Mouse (Mus musculus): ENCODE data around the gene Tmcc3. TPM values are rescaled to one million over a fixed set of nuclear protein-coding genes. Genes with fewer than 3 reads are reported as not detected.
"Not testable (repeated sequence)": the region's sequence is repeated elsewhere in the genome, so short reads cannot be mapped to it uniquely, and the experiment has no call there.

The Tmcc3 gene
- total RNA-seq, 2 experiments from 2014 or later: 18.3 to 18.8 TPM

DNA sequence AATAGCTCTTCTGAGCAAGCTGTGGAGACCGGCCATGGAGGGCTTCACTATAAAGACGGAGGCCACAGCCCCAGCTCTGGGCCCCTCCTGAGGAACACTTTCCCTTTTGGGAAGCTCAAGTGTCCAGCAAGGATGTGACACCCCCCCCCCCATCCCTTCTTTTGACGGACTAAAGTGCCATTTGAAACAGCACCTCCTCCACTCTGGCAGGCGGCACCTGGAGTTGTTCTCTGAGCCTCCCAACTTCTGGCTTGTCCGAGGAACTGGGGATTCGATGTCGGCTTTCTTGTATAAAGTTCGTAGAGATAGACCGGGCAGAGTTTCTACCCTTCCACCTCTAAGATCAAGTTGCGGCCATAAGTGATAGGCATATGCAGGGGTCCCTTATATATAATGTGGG lies 203.8 kb downstream of the Tmcc3 start:
- DNase-seq: no peak

- DNase-seq: no peak
Observed at GRCm38 (mm10) chr10:94519887-94520286, 208.1 kb downstream of the Tmcc3 start.

DNA sequence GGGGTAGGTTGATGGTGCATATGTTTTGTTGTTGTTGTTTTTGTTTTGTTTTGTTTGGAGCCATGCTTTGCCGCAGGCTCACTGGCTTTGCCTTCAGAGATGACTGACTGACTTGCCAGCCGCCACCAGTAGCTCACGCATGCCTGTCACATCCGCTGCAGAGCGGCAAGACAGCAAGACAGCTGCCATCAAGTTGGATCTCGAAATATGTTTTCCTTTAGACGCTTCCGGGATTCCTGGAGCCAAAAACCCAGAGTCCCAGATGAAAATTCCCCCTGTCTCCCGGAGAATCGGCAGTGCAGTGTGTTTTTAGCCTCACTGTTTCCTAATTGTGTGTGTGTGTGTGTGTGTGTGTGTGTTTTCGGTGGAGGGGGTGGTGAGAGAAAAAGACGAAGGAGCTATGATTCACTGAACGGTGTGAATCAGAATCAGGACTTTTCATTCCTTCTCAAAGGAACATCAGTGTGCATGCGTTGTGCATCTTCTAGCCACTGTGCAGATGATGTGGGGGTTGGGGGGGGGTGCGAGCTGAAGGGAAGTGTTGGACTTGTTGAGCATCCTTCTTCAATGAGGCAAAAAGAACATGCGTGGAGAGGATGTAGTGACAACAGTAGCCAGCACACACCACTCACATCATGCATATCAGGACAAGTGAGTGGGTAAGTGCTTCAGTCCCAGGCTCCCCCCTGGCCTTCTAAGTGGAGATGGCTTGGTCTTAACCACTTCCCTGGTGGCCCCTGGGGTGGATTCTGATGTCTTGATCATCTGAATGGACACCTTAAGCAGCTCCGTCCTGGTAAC lies 208.8 kb downstream of the Tmcc3 start:
- no peak for DNase-seq

GRCm38 (mm10) chr10:94521107-94521401 lies 209.3 kb downstream of the Tmcc3 start:
- DNase-seq: no peak

DNA sequence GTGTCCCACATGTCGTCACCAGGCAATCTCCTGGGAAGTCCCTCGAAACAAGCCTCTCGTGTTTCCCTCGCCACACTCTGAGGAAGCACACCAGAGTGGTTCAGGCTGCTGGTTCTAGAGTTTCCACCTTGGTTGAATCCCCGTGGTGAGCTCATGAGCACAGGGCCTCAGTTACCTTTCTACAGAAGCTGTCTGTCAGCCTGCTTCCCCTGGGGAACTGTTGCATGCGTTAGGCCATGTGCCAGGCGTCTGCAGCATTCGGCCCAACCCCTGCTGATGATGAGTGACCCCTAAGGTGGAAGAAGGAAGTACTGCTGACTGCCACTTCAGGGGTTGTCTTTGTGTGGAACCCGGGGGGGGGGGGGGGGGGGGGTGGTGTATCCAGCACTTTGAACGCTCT lies 210.0 kb downstream of the Tmcc3 start:
- DNase-seq: no peak

- DNase-seq: no peak
Observed at GRCm38 (mm10) chr10:94523297-94523696, 211.5 kb downstream of the Tmcc3 start.

DNA sequence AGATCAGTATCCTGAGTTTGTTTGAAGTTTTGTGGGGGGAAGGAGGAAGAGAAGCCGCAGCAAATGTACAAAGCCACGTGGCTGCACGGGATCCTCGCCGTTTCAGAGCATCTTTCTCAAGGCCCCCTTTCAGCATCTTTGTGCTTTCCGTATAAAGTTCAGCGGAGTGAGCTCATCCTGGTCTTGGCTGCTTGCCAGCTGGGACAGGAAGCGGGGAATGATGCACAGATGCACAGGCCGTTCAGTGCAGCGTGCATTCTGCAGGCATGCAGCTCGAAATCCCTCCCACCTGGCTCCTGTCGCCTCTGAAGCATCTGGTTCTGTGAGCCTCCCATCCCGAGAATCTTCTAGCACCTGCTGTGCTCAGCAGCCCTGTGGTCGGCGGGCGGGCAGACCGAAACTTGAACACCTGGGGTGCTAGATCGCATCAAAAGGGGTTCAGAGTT lies 212.0 kb downstream of the Tmcc3 start:
- peak; percentile 62 for DNase-seq

DNA sequence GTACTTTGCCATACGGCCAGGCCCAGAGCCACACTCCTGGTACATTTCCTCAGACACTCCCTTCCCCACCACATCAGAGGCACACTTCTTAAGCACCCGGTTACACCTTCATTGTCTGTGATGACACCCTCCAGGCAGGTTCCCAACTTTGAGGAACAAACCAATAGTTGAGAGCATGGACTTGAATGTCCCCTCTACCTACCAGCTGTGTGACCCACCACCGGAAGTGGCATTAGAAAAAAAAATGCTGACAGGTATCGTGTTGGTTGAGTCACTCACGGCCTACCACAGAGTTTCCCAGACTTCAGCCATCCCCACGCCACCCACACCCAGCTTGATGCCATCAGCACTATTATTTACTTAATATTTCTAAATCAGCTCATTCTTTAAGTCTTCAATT lies 213.2 kb downstream of the Tmcc3 start:
- no peak for DNase-seq

GRCm38 (mm10) chr10:94525784-94526183 lies 214.0 kb downstream of the Tmcc3 start:
- no peak for DNase-seq

- no peak for DNase-seq
Observed at GRCm38 (mm10) chr10:94526834-94527233, 215.1 kb downstream of the Tmcc3 start.

DNA sequence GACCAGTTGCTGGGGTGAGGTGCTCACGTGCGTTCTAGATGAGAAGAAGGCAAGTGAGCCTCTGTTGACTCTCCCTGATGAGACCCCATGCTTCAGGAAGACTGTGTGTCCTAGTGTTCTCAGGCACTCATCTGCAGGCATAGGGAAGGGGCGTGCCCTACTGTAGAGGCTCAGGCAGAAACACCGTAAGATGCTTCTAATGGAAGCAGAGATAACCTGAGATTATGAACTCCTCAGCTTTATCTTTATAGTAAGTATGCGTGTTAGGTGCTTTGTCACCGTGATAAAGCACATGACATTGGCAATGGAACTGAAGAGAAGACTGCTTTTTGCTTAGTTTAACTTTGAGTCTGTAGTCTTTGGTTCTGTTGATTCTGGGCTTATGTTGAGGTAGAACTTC lies 215.5 kb downstream of the Tmcc3 start:
- no peak for DNase-seq

- DNase-seq: no peak
Observed at GRCm38 (mm10) chr10:94530079-94530478, 218.3 kb downstream of the Tmcc3 start.

DNA sequence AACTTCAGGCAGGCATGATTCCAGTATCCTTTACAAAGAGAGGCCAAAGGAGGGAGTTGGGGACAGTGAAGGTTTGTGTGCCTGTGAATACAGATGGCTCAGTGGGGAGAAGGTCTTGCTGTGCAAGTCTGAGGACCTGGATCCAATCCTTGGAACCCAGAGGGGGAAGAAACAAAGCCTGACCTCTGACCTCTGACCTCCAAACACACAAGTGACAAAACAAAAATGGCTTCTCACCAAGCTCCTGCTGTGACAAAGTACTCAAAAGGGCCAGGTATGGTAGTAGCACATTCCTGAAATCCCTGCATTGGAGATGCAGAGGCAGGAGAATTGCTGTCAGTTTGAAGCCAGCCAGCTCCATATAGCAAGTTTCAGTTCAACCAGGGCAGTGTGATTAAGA lies 219.7 kb downstream of the Tmcc3 start:
- DNase-seq: no peak

- no peak for DNase-seq
Observed at GRCm38 (mm10) chr10:94533081-94533724, 221.5 kb downstream of the Tmcc3 start.

DNA sequence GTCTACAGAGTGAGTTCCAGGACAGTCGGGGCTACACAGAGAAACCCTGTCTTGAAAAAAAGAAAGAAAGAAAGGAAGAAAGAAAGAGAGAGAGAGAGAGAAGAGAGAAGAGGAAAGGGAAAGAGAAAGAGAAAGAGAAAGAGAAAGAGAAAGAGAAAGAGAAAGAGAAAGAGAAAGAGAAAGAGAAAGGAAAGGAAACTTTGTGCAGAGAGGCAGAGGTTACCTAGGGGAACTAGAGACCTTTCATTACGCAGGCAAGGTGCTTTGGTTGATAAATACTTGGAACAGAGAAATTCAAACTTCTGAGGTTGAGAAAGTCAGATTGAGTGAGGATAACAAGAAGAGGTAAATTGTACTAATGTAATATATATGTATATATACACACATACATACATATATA lies 226.9 kb downstream of the Tmcc3 start:
- not testable (repeated sequence) for DNase-seq

DNA sequence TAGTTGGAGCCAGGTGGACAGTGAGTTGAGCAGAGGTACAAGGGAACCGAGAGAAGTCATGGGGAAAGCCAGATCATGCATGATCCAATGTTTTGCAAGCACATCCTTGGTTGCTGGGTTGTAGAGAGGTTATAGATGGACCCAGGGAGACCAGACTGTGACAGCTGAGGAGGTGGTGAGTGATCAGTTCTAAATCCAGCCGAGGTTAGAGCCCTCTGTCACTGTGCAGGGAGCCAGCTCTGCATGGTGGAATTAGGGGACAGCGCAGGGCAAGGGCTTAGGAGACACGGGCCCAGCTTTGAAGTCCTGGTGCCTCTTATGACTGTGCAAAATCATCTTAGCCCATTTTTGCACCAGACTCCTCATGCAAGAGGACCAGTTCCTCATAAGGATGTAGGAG lies 228.5 kb downstream of the Tmcc3 start:
- no peak for DNase-seq

DNA sequence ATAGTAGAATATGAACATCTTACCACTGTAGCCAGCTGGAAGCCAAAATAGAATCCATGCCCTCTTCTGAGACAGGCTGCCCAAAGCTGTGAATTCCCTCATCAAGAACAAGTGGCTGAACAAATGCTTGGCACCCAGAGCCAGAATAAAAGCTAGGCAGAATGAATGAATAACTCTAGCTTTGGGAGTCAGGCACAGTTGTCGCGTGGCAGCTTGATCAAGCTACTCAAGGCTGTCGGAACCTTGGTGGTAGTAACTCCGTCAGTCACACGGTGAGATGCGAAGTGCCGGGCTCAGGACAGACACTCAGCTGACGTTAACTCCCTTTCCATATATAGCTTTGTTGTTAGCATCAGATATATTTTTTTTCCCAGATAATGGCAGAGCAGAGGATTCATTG lies 232.2 kb downstream of the Tmcc3 start:
- no peak for DNase-seq

- no peak for DNase-seq
Observed at GRCm38 (mm10) chr10:94544803-94545202, 233.1 kb downstream of the Tmcc3 start.

GRCm38 (mm10) chr10:94545259-94546019 lies 233.7 kb downstream of the Tmcc3 start:
- DNase-seq: no peak

GRCm38 (mm10) chr10:94546617-94547016 lies 234.9 kb downstream of the Tmcc3 start:
- no peak for DNase-seq

- DNase-seq: no peak
Observed at GRCm38 (mm10) chr10:94549511-94550232, 237.9 kb downstream of the Tmcc3 start.

- DNase-seq: no peak
Observed at GRCm38 (mm10) chr10:94550649-94551048, 238.9 kb downstream of the Tmcc3 start.

GRCm38 (mm10) chr10:94551065-94551464 lies 239.3 kb downstream of the Tmcc3 start:
- DNase-seq: no peak

All from gastrocnemius, postnatal 25 days (tissue).